18 mouse cellular contexts compared by ENCODE assay signal in the genomic region with DNA sequence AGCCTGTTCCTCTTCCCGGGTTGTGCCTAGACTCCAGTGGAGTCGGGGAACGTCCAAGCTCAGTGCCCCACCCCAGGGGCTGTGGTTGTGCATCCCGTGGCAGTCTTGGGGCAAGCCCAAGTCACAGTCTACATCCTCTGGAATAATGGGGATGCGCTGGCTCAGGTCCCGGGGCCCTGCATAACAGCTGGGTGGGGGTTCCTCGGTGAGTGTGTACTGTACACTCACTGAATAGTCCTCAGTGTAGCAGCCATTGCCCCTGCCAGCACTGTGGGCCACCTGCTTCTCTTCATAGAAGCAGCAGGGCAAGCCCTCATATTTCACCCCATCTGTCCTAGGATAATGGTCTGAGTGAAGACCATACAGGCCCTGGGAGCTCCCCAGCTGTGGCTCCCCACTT. TPM values are rescaled to one million over a fixed set of nuclear protein-coding genes. Genes with fewer than 3 reads are reported as not detected.
A peak's percentile ranks its signal among the peaks of the same experiment; 100 is the strongest.
DNase-seq lines count a peak whose midpoint lies in the region; ATAC-seq lines count a peak whose summit lies in the region.
"Had no signal": no experiment of that assay in that cellular context is flagged by ENCODE, and none has a peak within 500 bp of the region (broad histone marks: within the 10 kb centered on the region; RNA-seq: fewer than 3 reads in every experiment).

No protein-coding gene starts in this region.

- WGBS in forebrain, embryonic 16.5 days = 80% methylated on average over 7 of the region's 7 CpGs
- WGBS in forebrain, embryonic 14.5 days = 84% methylated on average over 7 of the region's 7 CpGs
- 75% methylated on average over 7 of the region's 7 CpGs for WGBS in hindbrain, embryonic 16.5 days
- WGBS in hindbrain, embryonic 13.5 days = 81% methylated on average over 7 of the region's 7 CpGs
- 75% methylated on average over 7 of the region's 7 CpGs for whole genome bisulfite sequencing in neural tube, embryonic 13.5 days

- ATAC-seq in forebrain, embryonic 16.5 days = 0 out of 2 replicates have a peak, but pooled peaks have one; percentile 18
- no peak for ATAC-seq in forebrain, embryonic 14.5 days
- peak; percentile 42; the same call in 1 of the 2 replicates for ATAC-seq in hindbrain, embryonic 16.5 days
- no peak for ATAC-seq in hindbrain, embryonic 13.5 days (ENCODE audit: low FRiP score)
- ATAC-seq in neural tube, embryonic 13.5 days (ENCODE audit: low read depth) = peak; percentile 72
- ATAC-seq: intestine, embryonic 16.5 days; lung, postnatal 0 days had no signal

- H3K9ac ChIP-seq in forebrain, embryonic 16.5 days (replicated peaks; ENCODE audit: low read depth, low read length) = no peak overlapping the region
- no peak overlapping the region for H3K9ac ChIP-seq in forebrain, embryonic 14.5 days (ENCODE audit: low read length)
- H3K9ac ChIP-seq in hindbrain, embryonic 16.5 days (ENCODE audit: low read depth, low read length) = no peak overlapping the region
- no peak overlapping the region for H3K9ac ChIP-seq in hindbrain, embryonic 13.5 days
- H3K9ac ChIP-seq in neural tube, embryonic 13.5 days = no peak overlapping the region
- H3K9ac ChIP-seq: heart, embryonic 15.5 days; midbrain, embryonic 12.5 days had no signal

- H3K4me2 ChIP-seq in forebrain, embryonic 16.5 days (ENCODE audit: low read length) = no peak overlapping the region
- no peak overlapping the region for H3K4me2 ChIP-seq in forebrain, embryonic 14.5 days (ENCODE audit: low read length)
- H3K4me2 ChIP-seq in hindbrain, embryonic 16.5 days (ENCODE audit: low read length) = no peak overlapping the region
- no peak overlapping the region for H3K4me2 ChIP-seq in hindbrain, embryonic 13.5 days
- H3K4me2 ChIP-seq in neural tube, embryonic 13.5 days = no peak overlapping the region
- H3K4me2 ChIP-seq: heart, embryonic 15.5 days; midbrain, embryonic 12.5 days had no signal

- no peak overlapping the region for H3K4me3 ChIP-seq in forebrain, embryonic 16.5 days (replicated peaks; ENCODE audit: low read length)
- no peak overlapping the region for H3K4me3 ChIP-seq in forebrain, embryonic 14.5 days (ENCODE audit: low read depth, low read length)
- no peak overlapping the region for H3K4me3 ChIP-seq in hindbrain, embryonic 16.5 days (ENCODE audit: low read length)
- no peak overlapping the region for H3K4me3 ChIP-seq in hindbrain, embryonic 13.5 days
- H3K4me3 ChIP-seq in neural tube, embryonic 13.5 days = no peak overlapping the region
- H3K4me3 ChIP-seq: heart, adult 2 months; heart, embryonic 15.5 days; midbrain, embryonic 12.5 days had no signal

- DNase-seq in forebrain, embryonic 14.5 days (ENCODE audit: low spot score) = no peak
- no peak for DNase-seq in neural tube, embryonic 10.5 days (ENCODE audit: extremely low spot score, low spot score)
- DNase-seq in c-Kit-positive CD71-positive TER-119-positive erythroid progenitor cells, embryonic 14.5 days (ENCODE audit: low spot score) = no peak
- DNase-seq: cerebellum, adult 9-10 months; heart, adult 2 months; heart, postnatal 4 days; kidney, postnatal 36 days; liver; retina, postnatal 1 day had no signal

- H3K9me3 ChIP-seq in forebrain, embryonic 16.5 days (ENCODE audit: control insufficient read depth, low read length) = no peaks in the 10 kb centered on the region
- H3K9me3 ChIP-seq in forebrain, embryonic 14.5 days (replicated peaks; ENCODE audit: control insufficient read depth, low read length) = no peaks in the 10 kb centered on the region
- no peaks in the 10 kb centered on the region for H3K9me3 ChIP-seq in hindbrain, embryonic 16.5 days (ENCODE audit: control insufficient read depth, low read length)
- no peaks in the 10 kb centered on the region for H3K9me3 ChIP-seq in hindbrain, embryonic 13.5 days
- no peaks in the 10 kb centered on the region for H3K9me3 ChIP-seq in neural tube, embryonic 13.5 days
- H3K9me3 ChIP-seq: heart, embryonic 15.5 days; midbrain, embryonic 12.5 days had no signal

- peaks cover 3% of the 10 kb centered on the region; the same call in 1 of the 2 replicates for H3K36me3 ChIP-seq in forebrain, embryonic 16.5 days (ENCODE audit: control insufficient read depth, insufficient read depth)
- H3K36me3 ChIP-seq in forebrain, embryonic 14.5 days (ENCODE audit: control insufficient read depth, insufficient read depth, low read length) = peaks cover 40% of the 10 kb centered on the region
- peaks cover 9% of the 10 kb centered on the region; the same call in 1 of the 2 replicates for H3K36me3 ChIP-seq in hindbrain, embryonic 16.5 days (ENCODE audit: control insufficient read depth, insufficient read depth, low read length)
- H3K36me3 ChIP-seq in hindbrain, embryonic 13.5 days = peaks cover 39% of the 10 kb centered on the region
- H3K36me3 ChIP-seq in neural tube, embryonic 13.5 days = peaks cover 42% of the 10 kb centered on the region

- no peaks in the 10 kb centered on the region; the same call in 1 of the 2 replicates for H3K4me1 ChIP-seq in forebrain, embryonic 16.5 days (replicated peaks; ENCODE audit: control insufficient read depth, insufficient read depth, low read length)
- H3K4me1 ChIP-seq in forebrain, embryonic 14.5 days (ENCODE audit: control insufficient read depth, insufficient read depth, low read length) = no peaks in the 10 kb centered on the region
- no peaks in the 10 kb centered on the region for H3K4me1 ChIP-seq in hindbrain, embryonic 16.5 days (ENCODE audit: control insufficient read depth, insufficient read depth, low read depth, low read length)
- H3K4me1 ChIP-seq in hindbrain, embryonic 13.5 days (replicated peaks) = peaks cover 7% of the 10 kb centered on the region; the same call in 1 of the 2 replicates
- peaks cover 16% of the 10 kb centered on the region for H3K4me1 ChIP-seq in neural tube, embryonic 13.5 days (replicated peaks)
- H3K4me1 ChIP-seq: heart, embryonic 15.5 days had no signal

- no peak overlapping the region for H3K27ac ChIP-seq in forebrain, embryonic 16.5 days (ENCODE audit: low read length)
- no peak overlapping the region for H3K27ac ChIP-seq in forebrain, embryonic 14.5 days (ENCODE audit: low read depth, low read length)
- H3K27ac ChIP-seq in hindbrain, embryonic 16.5 days (ENCODE audit: low read depth, low read length) = no peak overlapping the region
- no peak overlapping the region for H3K27ac ChIP-seq in hindbrain, embryonic 13.5 days
- 0 out of 2 replicates have a peak overlapping the region, but pooled peaks have one; percentile 10 for H3K27ac ChIP-seq in neural tube, embryonic 13.5 days (replicated peaks)
- H3K27ac ChIP-seq: heart, adult 2 months; heart, embryonic 15.5 days; midbrain, embryonic 12.5 days; stomach, postnatal 0 days had no signal

- H3K27me3 ChIP-seq in forebrain, embryonic 16.5 days (replicated peaks; ENCODE audit: control insufficient read depth, insufficient read depth, low read length) = no peaks in the 10 kb centered on the region
- H3K27me3 ChIP-seq in forebrain, embryonic 14.5 days (replicated peaks; ENCODE audit: control insufficient read depth, insufficient read depth, low read length) = no peaks in the 10 kb centered on the region
- no peaks in the 10 kb centered on the region for H3K27me3 ChIP-seq in hindbrain, embryonic 16.5 days (replicated peaks; ENCODE audit: control insufficient read depth, insufficient read depth, low read length)
- H3K27me3 ChIP-seq in hindbrain, embryonic 13.5 days = no peaks in the 10 kb centered on the region
- H3K27me3 ChIP-seq in neural tube, embryonic 13.5 days = no peaks in the 10 kb centered on the region
- H3K27me3 ChIP-seq: heart, embryonic 15.5 days; midbrain, embryonic 12.5 days had no signal

RNA-seq across cellular contexts. Expression of gene Kremen1, which starts 19.6 kb away (rescaled TPM):
- 4.7 and 6.3 TPM in 2 replicates for polyA plus RNA-seq in forebrain, embryonic 16.5 days (2015; fragmentation: Nextera tagmentation; extraction: Ambion mirVana)
- polyA plus RNA-seq in forebrain, embryonic 14.5 days (2014; fragmentation: Nextera tagmentation; extraction: Ambion mirVana) = 2.6 and 3.3 TPM in 2 replicates
- polyA plus RNA-seq in hindbrain, embryonic 16.5 days (2015; fragmentation: Nextera tagmentation; extraction: Ambion mirVana) = 4.8 and 7.1 TPM in 2 replicates
- polyA plus RNA-seq in hindbrain, embryonic 13.5 days (2015; fragmentation: Nextera tagmentation; extraction: Ambion mirVana) = 6.5 and 7.5 TPM in 2 replicates
- polyA plus RNA-seq in neural tube, embryonic 13.5 days (2015; fragmentation: Nextera tagmentation; extraction: Ambion mirVana) = 7.7 and 8.5 TPM in 2 replicates

Comparison
In these comparisons a context has a peak if more than half of its experiments do, and no peak if none do; other contexts are left out.
1. ATAC-seq: peak in forebrain, embryonic 16.5 days (single experiment), hindbrain, embryonic 16.5 days (single experiment) and neural tube, embryonic 13.5 days (single experiment); none in forebrain, embryonic 14.5 days (single experiment) and hindbrain, embryonic 13.5 days (single experiment).